In genomic region chr5:65086522-65086921, GRCm38 (mm10) we compare ENCODE assay signal across 8 mouse cellular contexts. TPM values are rescaled to one million over a fixed set of nuclear protein-coding genes. Genes with fewer than 3 reads are reported as not detected.
DNase-seq lines count a peak whose midpoint lies in the region; ATAC-seq lines count a peak whose summit lies in the region.
"Had no signal": no experiment of that assay in that cellular context is flagged by ENCODE, and none has a peak within 500 bp of the region (broad histone marks: within the 10 kb centered on the region; RNA-seq: fewer than 3 reads in every experiment).

No protein-coding gene starts in this region.

- DNase-seq in ovary, adult 18-20 months (ENCODE audit: low spot score): peak; percentile 58
- DNase-seq in ovary, postnatal 10 days (ENCODE audit: low spot score): no peak
- DNase-seq in adrenal gland, postnatal 25 days: peak; percentile 70
- peak; percentile 25 to 56 for DNase-seq in heart, postnatal 14 days
- DNase-seq in skeletal muscle tissue, adult 2 months (ENCODE audit: low read depth, low spot score): peak; percentile 95
- DNase-seq in retina, embryonic 14.5 days (ENCODE audit: low spot score): no peak

- intact Hi-C loops in heart, postnatal 14 days (cut with DNase I): no loop called here

- no peak for ATAC-seq in cerebellum, adult (ENCODE audit: insufficient number of reproducible peaks, low FRiP score, low TSS enrichment)
- ATAC-seq: forebrain, embryonic 15.5 days had no signal

RNA-seq across cellular contexts. Expression of gene Tmem156, which starts 5.4 kb away (rescaled TPM):
- 0.21 TPM in 1 of 2 replicates, not detected in the other for total RNA-seq in adrenal gland, postnatal 25 days (2021)
- total RNA-seq in heart, postnatal 14 days (2021): under 1 TPM in 1 of 2 experiments, not detected in 1; 0.73 TPM

RNA-seq across cellular contexts. Expression of gene Klhl5, which starts 20.8 kb away (rescaled TPM):
- total RNA-seq in adrenal gland, postnatal 25 days (2021): 51.4 and 65.8 TPM in 2 replicates
- 10 to 100 TPM; 15.6 to 18.2 TPM for total RNA-seq in heart, postnatal 14 days (2021)

Comparison
In these comparisons a context has a peak if more than half of its experiments do, and no peak if none do; other contexts are left out.
1. DNase-seq: peak in ovary, adult 18-20 months (single experiment), adrenal gland, postnatal 25 days (single experiment), heart, postnatal 14 days (2 of 2) and skeletal muscle tissue, adult 2 months (single experiment); none in ovary, postnatal 10 days (single experiment) and retina, embryonic 14.5 days (single experiment).